Mouse (Mus musculus): Measurements from ENCODE around the gene Ankrd13b.
A peak's percentile ranks its signal among the peaks of the same experiment; 100 is the strongest.
"Not testable (repeated sequence)": the region's sequence is repeated elsewhere in the genome, so short reads cannot be mapped to it uniquely, and the experiment has no call there.

The Ankrd13b gene

GRCm38 (mm10) chr11:77489591-77490235, at the start of gene Ankrd13b:
TSS of gene Ankrd13b (minus strand) at chr11:77489678.
- DNase-seq (ENCODE audit: low read depth, low spot score) = no peak

GRCm38 (mm10) chr11:77532202-77532846, 42.8 kb upstream of the Ankrd13b start:
- DNase-seq (ENCODE audit: low read depth, low spot score) = no peak

DNA sequence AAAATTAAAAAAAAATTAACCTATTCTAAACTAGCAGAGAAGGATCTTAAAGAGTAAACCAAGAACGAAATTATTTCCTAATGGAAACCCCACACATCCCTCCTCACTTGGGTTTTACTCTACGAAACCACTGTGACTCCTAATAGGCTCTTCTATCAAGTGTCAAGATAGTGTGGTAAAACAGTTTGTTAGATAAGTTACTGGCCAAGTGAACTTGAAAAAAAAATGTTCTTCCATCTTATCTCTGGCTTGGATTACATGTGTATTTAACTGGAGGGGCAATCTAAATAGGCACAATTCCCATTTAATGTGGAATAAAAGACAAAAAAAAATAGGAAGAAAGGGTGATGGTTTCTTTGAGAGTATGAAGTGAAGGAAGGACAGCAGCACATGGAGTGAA, 41.4 kb upstream of the Ankrd13b start:
- DNase-seq (ENCODE audit: low read depth, low spot score) = no peak

DNA sequence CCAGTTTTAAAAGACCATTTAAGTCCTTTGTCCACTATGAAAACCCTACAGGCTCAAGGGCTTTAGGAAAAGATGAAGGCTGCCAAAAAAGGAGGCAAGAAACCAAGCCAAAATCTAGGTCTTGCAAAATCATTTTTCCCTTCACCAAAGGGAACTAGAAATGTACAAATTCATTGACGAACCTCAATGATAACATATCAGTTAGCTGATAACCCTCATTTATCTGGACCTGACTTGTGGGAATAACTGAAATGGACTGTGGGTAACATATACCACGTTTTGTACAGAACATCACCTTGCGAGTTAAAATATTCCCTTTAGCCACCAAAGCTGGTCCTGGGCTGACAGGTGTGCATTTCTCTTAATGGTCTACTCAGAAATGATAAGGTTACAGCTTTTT, 40.2 kb upstream of the Ankrd13b start:
- DNase-seq (ENCODE audit: low read depth, low spot score) = no peak

DNA sequence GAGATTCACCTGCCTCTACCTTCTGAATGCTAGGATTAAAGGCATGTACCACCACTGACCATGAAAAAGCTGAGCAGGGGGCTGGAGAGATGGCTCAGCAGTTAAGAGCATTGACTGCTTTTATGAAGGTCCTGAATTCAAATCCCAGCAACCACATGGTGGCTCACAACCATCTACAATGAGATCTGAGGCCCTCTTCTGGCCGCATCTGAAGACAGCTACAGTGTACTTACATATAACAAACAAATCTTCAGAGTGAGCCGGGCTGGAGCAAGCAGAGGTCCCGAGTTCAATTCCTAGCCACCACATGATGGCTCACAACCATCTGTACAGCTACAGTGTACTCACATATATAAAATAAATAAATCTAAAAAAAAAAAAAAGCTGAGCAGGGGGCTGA, 38.9 kb upstream of the Ankrd13b start:
- DNase-seq (ENCODE audit: low read depth, low spot score) = not testable (repeated sequence)

- DNase-seq (ENCODE audit: low read depth, low spot score) = no peak
Observed at GRCm38 (mm10) chr11:77525804-77526486, 36.5 kb upstream of the Ankrd13b start.

- DNase-seq (ENCODE audit: low read depth, low spot score) = no peak
Observed at GRCm38 (mm10) chr11:77520601-77521529, 31.4 kb upstream of the Ankrd13b start.

- DNase-seq (ENCODE audit: low read depth, low spot score) = no peak
Observed at GRCm38 (mm10) chr11:77519043-77519442, 29.6 kb upstream of the Ankrd13b start, which contains the start of gene Gm10392. TSS of gene Gm10392 (minus strand) at chr11:77519198.

GRCm38 (mm10) chr11:77518051-77518798, 28.7 kb upstream of the Ankrd13b start:
- no peak for DNase-seq (ENCODE audit: low read depth, low spot score)

DNA sequence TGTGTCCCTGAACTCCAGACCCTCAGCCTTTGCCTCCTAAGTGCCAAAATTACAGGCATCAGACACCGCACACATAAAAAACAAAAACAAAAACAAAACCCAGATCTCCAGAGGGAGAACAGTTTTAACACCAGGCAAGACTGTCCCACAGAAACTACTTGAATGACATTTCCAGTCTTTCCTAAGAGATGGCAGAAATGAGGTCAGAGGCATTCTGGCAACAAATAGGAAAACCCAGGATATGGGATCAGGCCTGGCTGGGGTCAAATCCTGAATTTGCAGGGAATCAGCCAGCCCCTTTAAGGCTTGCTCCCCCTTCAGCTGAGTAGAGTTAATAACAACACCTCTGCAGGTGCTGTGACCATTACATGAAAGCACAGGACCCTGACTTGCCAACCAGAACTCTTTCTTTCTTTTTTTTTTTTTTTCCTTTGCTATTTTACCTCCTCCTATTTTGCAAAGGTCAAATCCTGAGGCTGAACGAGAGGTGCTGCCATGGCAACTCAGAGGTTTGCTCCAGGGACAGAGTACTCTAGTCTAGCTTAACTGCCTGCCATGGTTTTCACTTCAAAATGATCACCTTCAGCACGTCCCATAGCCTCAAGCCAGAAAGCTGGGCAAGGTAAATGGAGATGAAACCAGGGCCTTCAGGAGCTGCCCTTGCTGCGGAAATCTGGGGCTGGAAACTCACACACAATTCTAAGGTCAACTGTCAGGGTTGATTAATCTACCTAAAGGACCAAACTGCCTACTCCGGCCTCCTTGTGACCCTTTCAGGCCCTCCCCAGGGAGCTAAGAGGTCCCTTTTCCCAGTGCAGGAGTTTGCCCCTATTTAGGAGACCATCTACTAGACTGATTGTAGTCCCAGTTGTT, 27.3 kb upstream of the Ankrd13b start:
- DNase-seq (ENCODE audit: low read depth, low spot score) = no peak

- DNase-seq (ENCODE audit: low read depth, low spot score) = no peak
Observed at GRCm38 (mm10) chr11:77515637-77516552, 26.4 kb upstream of the Ankrd13b start, which contains the start of gene Trp53i13. TSS of gene Trp53i13 (minus strand) at chr11:77515980.

GRCm38 (mm10) chr11:77514832-77515636, 25.6 kb upstream of the Ankrd13b start, which contains the start of gene Abhd15:
TSS of gene Abhd15 (plus strand) at chr11:77515121.
- no peak for DNase-seq (ENCODE audit: low read depth, low spot score)

GRCm38 (mm10) chr11:77514281-77514831, 24.9 kb upstream of the Ankrd13b start:
- DNase-seq (ENCODE audit: low read depth, low spot score) = peak; percentile 46

GRCm38 (mm10) chr11:77513811-77514170, 24.3 kb upstream of the Ankrd13b start:
- DNase-seq (ENCODE audit: low read depth, low spot score) = no peak

- DNase-seq (ENCODE audit: low read depth, low spot score) = peak; percentile 64
Observed at GRCm38 (mm10) chr11:77512891-77513810, 23.7 kb upstream of the Ankrd13b start.

DNA sequence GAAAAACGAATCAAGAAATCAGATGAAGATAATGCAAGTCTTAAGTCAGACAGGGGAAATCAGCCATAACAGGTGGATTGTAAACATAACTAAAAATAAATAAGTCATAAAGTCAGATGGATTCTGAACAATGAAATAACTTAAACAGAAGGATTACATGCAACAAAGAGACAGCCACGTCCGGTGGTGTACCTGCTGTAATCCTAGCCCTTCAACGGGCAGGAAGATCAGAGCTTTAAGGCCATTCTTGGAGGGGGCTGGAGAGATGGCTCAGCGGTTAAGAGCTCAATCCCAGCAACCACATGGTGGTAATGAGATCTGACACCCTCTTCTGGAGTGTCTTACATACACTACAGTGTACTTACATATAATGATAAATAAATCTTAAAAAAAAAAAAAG, 21.9 kb upstream of the Ankrd13b start:
- no peak for DNase-seq (ENCODE audit: low read depth, low spot score)
